Mouse (Mus musculus): ENCODE measurements around the gene Clps. TPM values are rescaled to one million over a fixed set of nuclear protein-coding genes. Genes with fewer than 3 reads are reported as not detected.
A peak's percentile ranks its signal among the peaks of the same experiment; 100 is the strongest.

Clps gene
- total RNA-seq, 4 experiments from 2014 or later, result not detected

DNA sequence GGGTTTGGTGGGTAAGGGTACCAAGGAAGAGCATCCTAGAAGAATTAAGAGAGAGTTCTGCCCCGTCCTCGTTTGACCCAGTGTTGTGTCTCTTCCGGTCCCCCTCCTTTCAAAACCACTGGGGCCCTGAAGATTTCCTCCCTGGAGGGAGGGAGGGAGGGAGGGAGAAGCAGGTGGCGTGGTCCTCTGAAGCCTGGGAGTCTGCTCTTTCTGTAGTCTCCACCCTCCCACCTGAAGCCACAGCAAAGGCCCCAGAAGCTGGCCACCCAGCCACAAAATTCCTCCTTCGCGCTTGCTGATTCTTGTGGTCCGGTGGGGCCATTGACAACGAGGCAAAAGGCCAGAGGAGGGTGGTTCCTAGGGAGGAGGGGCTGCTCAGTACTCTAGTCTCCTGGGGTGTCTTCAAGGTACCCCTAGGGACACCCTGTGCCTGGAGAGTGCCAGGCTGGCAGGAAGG, 41.9 kb downstream of the Clps start:
- DNase-seq (ENCODE audit: low spot score in 2 of 2), result peak; percentile 41 to 65

DNA sequence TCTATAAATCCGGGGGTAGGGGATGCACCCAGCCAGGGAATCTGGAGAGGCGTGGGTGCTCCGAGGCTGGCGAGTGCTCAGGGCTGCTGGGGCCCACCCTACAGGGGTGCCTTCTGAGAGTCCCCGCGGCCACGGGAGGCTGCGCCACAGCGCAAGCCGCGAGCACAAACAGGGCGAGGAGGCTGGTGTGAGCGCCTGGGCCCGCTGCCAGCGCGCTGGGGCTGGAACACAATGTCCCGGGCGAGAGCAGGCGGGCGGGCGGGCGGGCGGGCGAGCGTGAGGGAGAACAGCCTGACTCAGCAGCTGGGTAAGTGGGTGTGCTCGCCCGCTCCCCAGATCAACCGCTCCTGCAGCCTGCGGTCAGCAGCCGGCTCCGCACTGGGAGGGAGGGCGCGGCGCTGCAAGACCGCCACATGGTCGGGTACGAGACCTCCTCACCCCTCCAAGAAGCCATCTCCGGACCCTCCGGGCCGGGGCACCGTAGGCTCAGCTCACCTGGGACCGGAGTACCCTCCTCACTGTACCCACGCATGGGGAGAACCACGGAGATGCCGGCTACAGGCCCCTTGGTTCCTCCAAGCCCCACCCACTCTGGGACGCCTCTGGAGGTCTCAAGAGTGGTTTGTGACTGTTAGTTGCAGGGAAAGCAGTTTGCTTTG, 42.5 kb downstream of the Clps start:
- peak; percentile 94 to 95 for DNase-seq (ENCODE audit: low spot score in 2 of 2)

DNA sequence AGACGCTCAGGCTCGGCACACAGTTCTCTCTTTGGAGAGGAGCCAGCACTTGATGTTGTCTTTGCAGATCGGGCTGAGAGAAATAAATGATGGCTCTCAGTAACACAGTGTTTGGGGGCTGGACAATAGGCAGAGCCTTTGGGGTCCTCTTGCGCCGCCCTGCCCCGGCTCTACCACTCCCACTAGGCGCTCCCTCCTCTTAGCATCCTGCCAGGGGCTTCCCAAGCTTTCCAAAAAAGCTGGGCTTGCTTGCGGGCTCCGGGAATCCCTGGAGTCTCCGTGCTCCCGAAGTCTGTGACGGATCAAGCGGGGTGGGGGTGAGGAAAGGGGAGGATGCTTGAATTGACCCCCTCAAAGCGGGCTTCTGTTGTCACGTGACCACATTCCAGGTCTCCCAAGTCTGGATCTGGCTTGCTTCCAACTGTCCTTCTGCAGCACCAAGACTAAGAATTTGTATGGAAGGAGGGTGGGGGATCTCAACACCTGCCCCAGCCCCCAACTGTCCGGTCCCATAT, 43.1 kb downstream of the Clps start, which contains the start of gene Fkbp5:
TSS of gene Fkbp5 (minus strand) at position 87 of the 515 bp plus-strand sequence.
- peak; percentile 80 to 85 for DNase-seq (ENCODE audit: low spot score in 2 of 2)

DNA sequence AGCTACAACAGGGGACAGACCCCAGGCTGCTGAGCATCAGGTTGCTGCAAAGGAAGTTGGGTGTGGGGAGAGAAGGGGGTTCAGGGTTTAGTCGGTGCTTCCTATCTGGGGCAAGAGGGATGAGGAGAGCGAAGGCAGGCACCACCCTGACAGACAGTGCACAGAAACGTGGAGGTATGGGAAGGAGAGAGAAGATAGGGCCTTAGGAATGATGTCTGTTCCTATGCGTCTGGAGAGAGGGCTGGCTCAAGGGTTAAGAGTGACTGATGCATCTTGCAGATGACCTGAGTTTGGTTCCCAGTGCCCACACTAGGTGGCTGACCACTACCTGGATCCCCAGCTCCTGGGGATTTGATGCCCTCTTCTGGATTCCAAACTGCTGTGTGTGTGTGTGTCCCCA, 43.7 kb downstream of the Clps start:
- DNase-seq (ENCODE audit: low spot score in 2 of 2), result no peak

DNA sequence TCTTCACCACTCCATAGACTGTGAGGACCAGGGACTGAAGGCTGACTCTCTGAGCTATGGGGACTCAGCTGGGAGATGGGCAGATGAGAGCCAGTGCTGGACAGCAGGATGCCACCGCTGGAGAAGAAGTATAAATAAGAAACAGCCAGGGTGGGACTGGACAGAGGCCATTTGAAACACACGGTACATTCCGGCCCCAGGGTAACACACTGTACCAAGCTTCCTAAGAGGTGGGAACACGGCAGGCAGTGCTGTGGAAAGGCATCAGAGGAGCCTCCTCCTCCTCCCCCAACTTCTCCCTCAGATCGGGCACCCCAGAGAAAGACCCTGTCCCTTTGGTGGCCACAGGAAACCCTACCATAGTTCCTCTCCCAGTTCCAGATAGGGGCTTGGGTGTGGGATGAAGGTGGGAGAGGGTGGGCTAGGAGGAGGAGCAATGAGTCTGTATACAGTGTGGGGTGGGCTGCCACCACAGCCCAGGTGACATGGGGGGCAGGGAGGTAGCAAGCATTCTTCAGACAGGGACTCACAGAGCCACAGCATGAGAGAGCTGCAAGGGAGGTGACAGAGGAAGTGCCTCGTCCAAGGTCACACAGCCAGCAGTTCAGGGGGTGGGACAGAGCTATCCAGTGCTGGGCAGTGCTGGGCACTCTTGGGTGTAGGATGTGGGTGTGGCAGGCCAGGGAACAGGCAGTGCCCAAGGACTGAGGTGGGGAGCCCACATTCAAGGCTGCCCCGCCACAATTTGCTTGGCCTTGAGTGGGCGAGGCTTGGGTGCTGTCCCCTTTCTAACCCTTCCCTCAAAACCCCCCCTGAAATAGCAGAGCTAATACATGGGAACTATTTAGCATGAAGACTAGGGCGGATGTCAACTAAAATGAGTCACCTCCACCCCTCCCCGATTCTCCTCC, 44.9 kb downstream of the Clps start:
- peak; percentile 53 to 56 for DNase-seq (ENCODE audit: low spot score in 2 of 2)

DNA sequence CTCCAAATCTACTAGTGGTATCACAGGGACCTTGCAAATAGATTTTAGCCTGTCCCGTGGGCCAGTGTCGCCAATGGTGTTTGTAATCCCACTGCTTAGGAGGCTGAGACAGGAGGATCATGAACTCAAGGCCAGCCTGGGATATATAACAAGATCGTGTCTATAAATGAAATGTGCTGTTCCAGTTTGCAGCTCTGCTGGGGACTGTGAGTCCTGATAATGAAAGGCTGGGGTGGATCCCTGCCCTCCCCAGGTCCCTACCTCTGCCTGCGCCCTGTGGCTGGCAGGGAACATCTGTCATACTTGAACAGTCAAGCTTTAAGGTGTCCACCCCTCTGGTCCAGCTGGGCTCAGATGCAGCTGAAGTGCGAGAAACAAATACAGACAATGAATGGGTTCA, 46.0 kb downstream of the Clps start:
- DNase-seq (ENCODE audit: low spot score in 2 of 2), result no peak

DNA sequence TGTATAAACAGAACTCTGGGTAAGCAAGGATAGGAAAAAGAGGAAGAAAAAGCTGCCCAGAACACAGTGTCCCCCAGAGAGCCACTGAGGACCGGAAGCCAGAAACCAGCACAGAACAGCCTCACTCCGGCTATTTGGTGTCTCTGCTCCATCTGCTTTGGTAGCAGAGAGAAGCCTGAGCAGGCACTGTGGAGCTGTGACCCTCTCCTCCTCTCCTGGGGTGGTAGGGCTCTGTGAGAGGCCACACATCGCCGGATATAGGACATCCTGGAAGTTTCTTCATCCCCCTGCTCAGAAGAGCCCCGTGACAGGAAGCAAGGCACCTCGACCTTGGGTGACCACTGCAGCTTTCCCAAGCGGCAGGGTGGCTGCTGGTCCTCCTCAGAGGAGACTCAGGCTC, 46.7 kb downstream of the Clps start:
- peak in 1 of 2 experiments; percentile 20 for DNase-seq (ENCODE audit: low spot score in 2 of 2)

DNA sequence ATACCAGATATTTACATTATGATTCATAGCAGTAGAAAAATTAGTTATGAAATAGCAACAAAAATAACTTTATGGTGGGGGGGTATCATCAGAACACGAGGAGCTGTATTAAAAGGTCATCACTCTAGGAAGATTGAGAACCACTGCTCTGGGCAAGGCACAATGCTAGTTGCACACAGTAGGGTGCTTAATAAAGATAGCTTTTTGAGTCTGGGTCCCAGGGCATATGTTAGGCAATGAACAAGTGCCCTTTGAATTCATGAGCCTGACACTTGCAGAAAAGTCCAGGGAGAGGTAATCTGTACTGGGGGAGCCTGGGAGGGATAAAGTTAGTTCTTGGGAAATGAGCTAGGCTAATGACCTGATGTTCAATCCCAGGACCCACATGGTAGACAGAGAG, 47.2 kb downstream of the Clps start:
- no peak for DNase-seq (ENCODE audit: low spot score in 2 of 2)

DNA sequence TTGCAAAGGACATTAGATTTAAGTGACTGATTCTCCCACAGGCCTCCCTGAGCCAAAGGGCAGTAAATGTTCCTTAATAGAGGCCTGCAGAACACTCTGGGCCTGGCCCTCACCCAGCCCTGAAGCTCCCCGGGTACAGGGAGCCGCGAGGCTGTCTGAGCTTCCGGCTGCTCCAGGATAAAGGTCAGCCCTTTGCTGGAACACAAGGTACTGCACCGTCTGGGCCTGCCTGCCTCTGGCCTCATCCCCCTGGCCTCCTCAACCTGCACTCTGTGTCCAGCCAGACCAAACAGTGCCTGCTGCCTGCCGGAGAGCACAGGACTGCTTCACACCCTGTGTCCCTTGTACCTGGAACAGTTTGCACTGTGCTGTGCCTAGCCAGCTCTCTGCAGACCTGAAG, 47.9 kb downstream of the Clps start:
- DNase-seq (ENCODE audit: low spot score in 2 of 2), result peak; percentile 80 to 88

DNA sequence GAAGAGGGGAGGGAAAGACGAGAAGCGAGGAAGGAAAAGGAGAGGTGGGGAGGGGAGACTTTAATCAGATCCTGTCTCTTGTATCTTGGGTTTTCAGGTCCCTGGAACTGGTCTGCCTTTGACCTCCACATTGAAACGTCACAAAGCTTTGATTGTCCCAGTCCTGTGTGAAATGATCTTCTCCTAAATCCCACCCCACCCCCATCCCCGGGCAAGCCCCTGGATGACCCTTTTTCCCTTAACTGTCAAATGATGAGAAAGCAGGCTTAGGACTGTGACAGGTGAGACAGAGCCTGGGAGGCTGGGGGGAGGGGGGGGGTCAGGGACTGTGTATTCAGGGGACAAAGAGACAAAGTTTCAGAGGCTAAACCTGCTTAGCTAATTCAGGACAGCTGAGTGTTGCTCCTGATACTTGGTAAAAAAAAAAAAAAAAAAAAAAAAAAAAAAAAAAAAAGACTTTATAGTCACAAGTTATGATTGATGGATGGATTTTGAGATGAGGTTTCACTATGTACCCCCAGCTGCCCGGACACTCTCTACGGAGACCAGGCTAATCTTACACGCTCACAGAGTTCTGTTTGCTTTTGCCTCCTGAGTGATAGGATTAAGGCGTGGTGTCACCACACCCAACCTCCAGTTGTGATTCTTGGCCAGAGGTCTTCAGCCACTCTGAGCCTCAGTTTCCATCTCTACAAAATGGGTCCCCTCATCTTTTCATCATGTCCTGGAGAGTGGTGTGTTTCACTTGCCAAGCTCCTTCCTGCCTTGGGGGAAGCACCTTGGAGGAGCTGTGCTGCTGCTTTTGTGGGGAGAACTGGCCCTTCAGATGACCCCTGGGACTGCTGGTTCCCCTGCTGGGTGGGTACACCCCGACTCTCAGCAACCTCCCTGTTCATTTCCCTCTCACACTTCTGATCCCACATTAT, 48.7 kb downstream of the Clps start:
- DNase-seq (ENCODE audit: low spot score in 2 of 2), result no peak

DNA sequence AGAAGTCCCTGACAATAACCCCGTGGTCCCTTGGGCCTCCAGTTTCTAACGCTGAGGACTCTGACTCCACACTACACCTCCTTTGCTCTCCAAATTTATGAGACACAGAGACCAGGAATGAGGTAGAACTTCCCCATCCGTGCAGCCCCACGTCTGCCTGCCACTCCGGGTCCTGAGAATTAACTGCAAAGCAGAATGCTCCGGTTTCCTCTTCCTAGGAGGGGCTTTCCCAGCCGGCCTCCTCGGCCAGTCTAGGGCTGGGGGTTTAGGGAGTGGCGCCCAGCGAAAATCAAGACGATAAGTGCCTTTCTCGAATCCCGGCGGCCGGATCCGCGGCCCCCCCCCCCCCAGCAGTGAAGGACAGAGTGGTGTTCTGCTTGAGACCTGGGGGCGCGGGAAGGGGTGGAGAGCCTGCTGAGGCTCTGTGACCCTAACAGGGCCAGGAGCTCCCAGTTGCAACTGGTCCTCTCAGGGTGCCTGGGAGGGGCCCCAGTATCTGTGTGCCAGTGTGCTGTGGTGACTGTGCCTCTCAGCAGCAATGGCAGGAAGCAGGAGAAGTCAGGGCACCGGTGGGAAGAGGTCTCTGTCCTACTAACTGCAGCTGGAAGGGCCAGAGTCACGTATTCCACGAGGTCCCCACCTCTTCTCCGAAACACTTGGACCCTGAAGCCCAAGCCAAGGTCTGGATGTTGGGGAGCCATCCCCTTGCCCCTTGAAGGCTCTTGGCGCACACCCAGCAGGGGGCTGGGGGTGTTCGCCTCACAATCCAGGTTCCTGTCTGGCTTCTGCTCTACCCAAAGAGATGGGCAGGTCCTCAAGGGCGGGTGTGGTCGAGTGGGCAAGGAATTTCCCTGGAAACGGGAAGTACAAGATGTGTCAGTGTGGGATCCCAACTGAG, 49.9 kb downstream of the Clps start:
- DNase-seq (ENCODE audit: low spot score in 2 of 2), result no peak

Small RNAs within 50 kb of the gene (microRNA-seq; reads per million reads assigned to microRNA genes)
- not detected for gene Gm25195
- gene Mir6969, result not detected

Other genes with a start within 250 kb of the Clps start
- 10 to 100 TPM in 1 of 4 experiments, 1 to 10 TPM in 3; 9.0 to 14.3 (median 9.3) TPM for gene Fance, start 247.2 kb downstream of the Clps start, total RNA-seq (2022)
- 100 to 1,000 TPM; 377 to 515 (median 422) TPM for gene Rpl10a, start 232.3 kb downstream of the Clps start, total RNA-seq (2022)
- gene Tead3, start 209.9 kb downstream of the Clps start, total RNA-seq (2022), result 1 to 10 TPM; 3.2 to 5.7 (median 4.5) TPM
- gene Tulp1, start 195.5 kb downstream of the Clps start, total RNA-seq (2022), result not detected
- gene Fkbp5, start 43.2 kb downstream of the Clps start, total RNA-seq (2022), result 100 to 1,000 TPM in 1 of 4 experiments, 10 to 100 TPM in 3; 39.2 to 148 (median 53.2) TPM
- gene Armc12, start 30.0 kb downstream of the Clps start, total RNA-seq (2022), result not detected
- gene Clpsl2, start 11.4 kb downstream of the Clps start, total RNA-seq (2022), result not detected
- gene Lhfpl5, start 14.9 kb upstream of the Clps start, total RNA-seq (2022), result not detected
- gene Srpk1, start 61.9 kb upstream of the Clps start, total RNA-seq (2022), result 10 to 100 TPM; 23.1 to 29.4 (median 26.6) TPM
- under 1 TPM in 3 of 4 experiments, not detected in 1; 0.10 to 0.63 (median 0.46) TPM for gene Slc26a8, start 129.5 kb upstream of the Clps start, total RNA-seq (2022)
- 100 to 1,000 TPM; 107 to 121 (median 113) TPM for gene Mapk14, start 130.6 kb upstream of the Clps start, total RNA-seq (2022)
- 1 to 10 TPM in 1 of 4 experiments, under 1 TPM in 1, not detected in 2; 0.86 to 1.7 TPM for gene AC170998.1, start 165.3 kb upstream of the Clps start, total RNA-seq (2022)
- under 1 TPM in 1 of 4 experiments, not detected in 3; 0.34 TPM for gene Mapk13, start 208.5 kb upstream of the Clps start, total RNA-seq (2022)
- 10 to 100 TPM; 13.2 to 16.5 (median 16.3) TPM for gene Brpf3, start 240.3 kb upstream of the Clps start, total RNA-seq (2022)